Mouse (Mus musculus) inflammation-experienced regulatory T-cells (primary cell): Measurements from ENCODE around the gene Xpo1. TPM values are rescaled to one million over a fixed set of nuclear protein-coding genes. Genes with fewer than 3 reads are reported as not detected.

Source experiments
- polyA plus RNA-seq, 2 experiments: library from polyadenylated mRNA; unstranded; fragments of 100-300 nt; shearing (Covaris generic); gene quantifications; one replicate each; pipeline ENCODE4 v1.2.1; 2017

Gene Xpo1
- polyA plus RNA-seq = 100 to 1,000 TPM in 1 of 2 experiments, 10 to 100 TPM in 1; 98.7 to 119 TPM

GRCm38 (mm10) chr11:23255427-23256193 lies at the start of gene Xpo1:
TSS of gene Xpo1 (plus strand) at chr11:23256041.

DNA sequence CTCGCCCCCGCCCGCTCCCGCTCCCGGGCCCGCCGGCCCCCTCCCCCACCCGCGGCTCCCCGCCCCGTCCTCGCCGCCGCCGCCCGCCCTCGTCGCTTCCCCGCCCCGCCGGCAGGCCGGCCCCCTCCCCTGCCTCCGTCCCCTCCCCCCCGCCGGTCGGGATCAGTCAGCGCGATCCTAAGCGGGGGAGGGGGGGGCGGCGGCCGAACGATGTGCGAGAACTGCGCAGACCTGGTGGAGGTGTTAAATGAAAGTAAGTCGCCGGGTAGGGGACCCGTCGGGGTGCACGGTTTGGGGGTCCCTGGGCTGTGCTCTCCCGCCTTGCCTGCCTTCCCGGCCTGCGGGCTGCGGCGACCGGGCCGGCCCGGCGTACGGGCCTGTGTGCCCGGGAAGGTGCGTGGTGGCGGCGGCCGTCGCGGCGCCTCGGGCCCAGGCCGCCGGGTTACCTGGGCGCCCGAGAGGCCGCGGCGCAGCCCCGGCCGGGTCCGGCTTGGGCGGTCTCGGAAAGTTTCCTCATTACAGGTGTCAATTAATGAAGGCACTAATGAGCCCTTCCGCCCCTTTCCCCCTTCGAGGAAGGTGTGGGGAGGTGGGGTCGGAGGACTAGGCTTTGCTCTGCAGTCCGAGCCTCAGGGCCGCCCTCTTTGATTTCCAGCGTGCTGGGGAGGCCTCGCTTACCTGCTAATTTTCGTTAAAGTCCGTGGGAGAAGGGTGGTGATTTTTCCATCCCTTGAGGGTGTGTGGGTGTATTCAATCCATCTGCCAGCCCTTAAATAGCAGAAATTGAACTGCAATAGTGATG lies 51.1 kb downstream of the Xpo1 start, which contains the start of gene Usp34:
Gene Usp34, plus strand, starts transcription at position 132 of the 802 bp plus-strand sequence.

Other genes with a start within 250 kb of the Xpo1 start
- gene Fam161a, start 248.5 kb upstream of the Xpo1 start, polyA plus RNA-seq = 1 to 10 TPM in 1 of 2 experiments, under 1 TPM in 1; 0.28 to 1.1 TPM
- 10 to 100 TPM; 14.2 to 27.0 TPM for gene Usp34, start 50.9 kb downstream of the Xpo1 start, polyA plus RNA-seq
- 10 to 100 TPM; 59.9 to 93.9 TPM for gene Ahsa2, start 242.0 kb downstream of the Xpo1 start, polyA plus RNA-seq